Mouse (Mus musculus) thymus, adult 2 months (tissue): ENCODE measurements around the gene Gpr137b.
"Not testable (repeated sequence)": the region's sequence is repeated elsewhere in the genome, so short reads cannot be mapped to it uniquely, and the experiment has no call there.

Experiments
- CTCF ChIP-seq: fragments of 200-500 bp; IDR thresholded peaks from 2 replicates; pipeline ENCODE4 v1.5.1; 2012; ENCODE audit warnings: mild to moderate bottlenecking, control low read depth, low read length, moderate library complexity, borderline replicate concordance; ENCODE audit not compliant: control insufficient read depth, poor library complexity, insufficient read depth; ENCODE audit errors: extremely low read depth
- POLR2A ChIP-seq: fragments of 200-500 bp; IDR thresholded peaks from 2 replicates; pipeline ENCODE4 v1.6.1; 2012; ENCODE audit warnings: mild to moderate bottlenecking, low read length, control low read depth, moderate library complexity; ENCODE audit not compliant: control insufficient read depth, poor library complexity, insufficient read depth; ENCODE audit errors: extremely low read depth

DNA sequence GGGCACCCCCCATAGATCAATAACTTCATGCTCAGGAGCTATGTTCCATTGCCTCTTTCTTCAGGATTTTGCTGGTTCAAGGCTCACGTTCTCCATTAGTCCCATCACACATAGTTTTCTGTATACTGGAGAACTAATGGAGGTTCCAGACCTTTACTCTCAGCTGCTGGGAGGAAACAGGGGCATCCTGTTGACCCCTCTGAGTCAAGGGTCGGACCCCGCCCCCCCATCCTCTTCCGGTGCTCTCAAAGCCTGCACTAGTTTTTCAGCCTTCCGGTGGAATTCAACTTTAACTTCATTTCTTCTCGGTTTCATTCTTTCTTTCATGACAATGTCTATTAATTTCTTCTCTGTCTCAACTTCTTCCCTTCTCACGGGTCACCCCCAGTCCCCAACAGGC, 42.3 kb upstream of the Gpr137b start:
- not testable (repeated sequence) for TF ChIP-seq POLR2A, CTCF
